Mouse (Mus musculus): ENCODE data around the gene Vmn1r4. TPM values are rescaled to one million over a fixed set of nuclear protein-coding genes. Genes with fewer than 3 reads are reported as not detected.

Gene Vmn1r4
- total RNA-seq, 2 experiments from 2014 or later = 0.30 to 0.72 TPM

GRCm38 (mm10) chr6:56913092-56913858 lies 10.5 kb upstream of the Vmn1r4 start:
- DNase-seq = no peak
- intact Hi-C loops (cut with DNase I) = no loop called here

- no peak for DNase-seq
- intact Hi-C loops (cut with DNase I) = no loop called here
Measured at GRCm38 (mm10) chr6:56916279-56916678, 7.5 kb upstream of the Vmn1r4 start.

- intact Hi-C loops (cut with DNase I) = no loop called here
- no peak for DNase-seq
Measured at GRCm38 (mm10) chr6:56917578-56918368, 6.0 kb upstream of the Vmn1r4 start.

- no peak for DNase-seq
- intact Hi-C loops (cut with DNase I) = no loop called here
Measured at GRCm38 (mm10) chr6:56919330-56920044, 4.3 kb upstream of the Vmn1r4 start.

- intact Hi-C loops (cut with DNase I) = no loop called here
- no peak for DNase-seq
Measured at GRCm38 (mm10) chr6:56920222-56921092, 3.4 kb upstream of the Vmn1r4 start.

- intact Hi-C loops (cut with DNase I) = no loop called here
Measured at GRCm38 (mm10) chr6:56923331-56923725, 487 bp upstream of the Vmn1r4 start.

GRCm38 (mm10) chr6:56931648-56932415 lies 8.0 kb downstream of the Vmn1r4 start:
- no peak for DNase-seq
- intact Hi-C loops (cut with DNase I) = no loop called here

More at GRCm38 (mm10) chr6:56923331-56923725, 487 bp upstream of the Vmn1r4 start:
- no peak for DNase-seq

GRCm38 (mm10) chr6:56932464-56932863 lies 8.6 kb downstream of the Vmn1r4 start:
- DNase-seq = no peak
- intact Hi-C loops (cut with DNase I) = no loop called here

GRCm38 (mm10) chr6:56934366-56934765 lies 10.6 kb downstream of the Vmn1r4 start:
- intact Hi-C loops (cut with DNase I) = no loop called here
- no peak for DNase-seq

- intact Hi-C loops (cut with DNase I) = no loop called here
- DNase-seq = no peak
Measured at GRCm38 (mm10) chr6:56956436-56956835, 32.6 kb downstream of the Vmn1r4 start.

- DNase-seq = no peak
- intact Hi-C loops (cut with DNase I) = no loop called here
Measured at GRCm38 (mm10) chr6:56969973-56970372, 46.2 kb downstream of the Vmn1r4 start, which contains the start of gene Vmn1r5. Vmn1r5 (plus strand) TSS chr6:56970273.

- intact Hi-C loops (cut with DNase I) = no loop called here
- DNase-seq = no peak
Measured at GRCm38 (mm10) chr6:56996943-56997342, 73.1 kb downstream of the Vmn1r4 start, which contains the start of gene Vmn1r6. Vmn1r6 (plus strand) TSS chr6:56997243.

Other genes with a start within 250 kb of the Vmn1r4 start
- gene Lsm5, start 219.3 kb upstream of the Vmn1r4 start, total RNA-seq (2021) = 10 to 100 TPM; 32.4 to 43.2 TPM
- 10 to 100 TPM; 44.5 to 46.3 TPM for gene Avl9, start 209.1 kb upstream of the Vmn1r4 start, total RNA-seq (2021)
- gene Kbtbd2, start 126.2 kb upstream of the Vmn1r4 start, total RNA-seq (2021) = 10 to 100 TPM; 46.5 to 51.0 TPM
- 10 to 100 TPM; 33.7 to 34.0 TPM for gene Fkbp9, start 92.0 kb upstream of the Vmn1r4 start, total RNA-seq (2021)
- gene Nt5c3, start 83 bp upstream of the Vmn1r4 start, total RNA-seq (2021) = 10 to 100 TPM; 75.5 to 86.2 TPM
- gene Vmn1r5, start 46.3 kb downstream of the Vmn1r4 start, total RNA-seq (2021) = not detected
- not detected for gene Vmn1r6, start 73.2 kb downstream of the Vmn1r4 start, total RNA-seq (2021)
- not detected for gene Vmn1r7, start 101.3 kb downstream of the Vmn1r4 start, total RNA-seq (2021)
- not detected for gene Vmn1r8, start 108.3 kb downstream of the Vmn1r4 start, total RNA-seq (2021)
- not detected for gene Vmn1r9, start 142.8 kb downstream of the Vmn1r4 start, total RNA-seq (2021)
- gene Vmn1r10, start 185.4 kb downstream of the Vmn1r4 start, total RNA-seq (2021) = not detected
- not detected for gene Vmn1r11, start 209.4 kb downstream of the Vmn1r4 start, total RNA-seq (2021)
- under 1 TPM in 1 of 2 experiments, not detected in 1; 0.06 TPM for gene Vmn1r12, start 232.9 kb downstream of the Vmn1r4 start, total RNA-seq (2021)